Mouse (Mus musculus) megakaryocyte progenitor cell, adult 5-6 weeks (primary cell): Measurements from ENCODE around the gene Phactr1. TPM values are rescaled to one million over a fixed set of nuclear protein-coding genes. Genes with fewer than 3 reads are reported as not detected.

Experiments
- ATAC-seq: replicated peaks from 2 replicates; pipeline ENCODE4 v1.8.0; 2016; ENCODE audit warnings: mild to moderate bottlenecking, moderate TSS enrichment, inconsistent platforms; ENCODE audit not compliant: poor library complexity
- total RNA-seq, 2 experiments: library from RNA; stranded (forward) in 1 of 2; stranded (reverse) in 1 of 2; fragments of 157-497, 149-512 nt in 1 of 2; fragments of 200-1000 nt in 1 of 2; gene quantifications; 2 replicates each; pipeline versions ENCODE4 v1.2.3 to v1.2.4; 2015 to 2017

Gene Phactr1
- total RNA-seq (2015): 0.02 and 0.20 TPM in 2 replicates
- 0.37 TPM in 1 of 2 replicates, not detected in the other for total RNA-seq (2017)

GRCm38 (mm10) chr13:42680391-42680994, at the start of gene Phactr1:
TSS of gene Phactr1 (plus strand) at chr13:42680623.
- ATAC-seq: no peak

DNA sequence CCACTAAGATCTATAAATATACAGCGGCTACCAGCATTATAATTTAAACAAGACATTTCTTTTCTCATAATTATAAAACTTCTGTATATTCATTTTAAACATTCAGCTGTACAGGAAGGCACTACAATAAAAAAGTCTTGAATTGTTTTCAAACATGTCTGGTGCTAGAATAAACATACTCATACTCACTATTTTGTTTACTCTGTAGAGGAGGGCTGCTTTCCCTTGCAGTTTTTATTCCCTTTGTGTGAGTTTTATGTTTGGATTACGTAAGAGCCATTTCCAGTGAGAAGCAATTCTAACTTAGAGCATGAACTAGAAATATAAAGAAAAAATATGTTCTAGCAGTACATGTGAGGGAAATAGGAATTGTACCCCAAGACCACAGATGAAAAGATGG, 45.5 kb upstream of the Phactr1 start:
- no peak for ATAC-seq

DNA sequence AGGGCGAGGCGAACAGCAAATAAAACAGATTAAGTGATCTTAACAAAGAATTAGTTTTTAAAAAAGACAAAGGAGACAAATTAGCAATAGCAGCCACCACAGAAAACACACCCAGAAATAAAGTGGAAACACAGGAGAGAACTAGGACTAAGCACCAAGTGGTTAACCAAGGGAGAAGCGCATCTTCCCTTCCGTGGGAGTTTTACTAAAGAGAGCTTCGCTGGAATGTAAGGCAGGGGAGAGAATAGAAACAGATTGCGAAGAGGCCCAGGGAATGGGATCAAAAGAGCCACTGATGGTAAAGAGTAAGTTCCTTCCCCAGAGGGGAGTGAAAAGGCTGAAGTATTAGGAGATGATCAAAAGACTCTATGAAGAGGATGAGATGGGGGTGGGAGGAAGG, 30.2 kb upstream of the Phactr1 start:
- ATAC-seq: no peak

DNA sequence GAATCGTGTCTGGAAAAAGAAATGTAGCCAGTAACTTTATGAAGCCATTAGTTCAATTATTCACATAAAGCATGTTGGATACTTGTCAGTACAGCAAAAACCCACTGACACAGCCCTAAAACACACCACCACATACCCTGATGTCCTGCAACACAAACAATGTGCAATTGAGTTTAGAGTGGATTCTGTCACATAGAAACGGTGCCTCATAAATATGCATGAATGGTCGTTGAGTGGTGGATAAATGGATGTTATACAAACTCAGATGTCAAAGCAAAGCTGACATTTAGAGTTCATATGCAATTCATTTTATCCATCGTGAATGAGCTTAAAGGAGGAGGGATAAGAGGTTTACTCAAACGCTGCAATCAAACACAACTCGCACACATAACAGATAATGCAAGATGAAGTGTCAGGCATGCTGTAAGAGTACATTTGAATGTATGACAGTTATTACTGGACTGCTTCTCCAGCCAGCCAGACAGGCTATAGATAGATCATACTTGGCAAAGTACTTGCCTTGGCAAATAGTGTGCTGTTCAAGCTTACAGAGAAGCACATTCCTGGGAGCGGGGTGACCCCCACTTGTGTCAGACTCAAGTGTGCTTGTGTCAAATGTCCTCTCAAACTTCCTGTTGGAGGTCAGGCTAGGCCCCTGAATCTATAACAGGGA, 23.6 kb upstream of the Phactr1 start:
- ATAC-seq: no peak

GRCm38 (mm10) chr13:42671651-42672290, 8.7 kb upstream of the Phactr1 start:
- ATAC-seq: no peak

- ATAC-seq: no peak
These were observed 876 bp downstream of the Phactr1 start for GRCm38 (mm10) chr13:42681299-42681698.

- ATAC-seq: no peak
These were observed 3.8 kb downstream of the Phactr1 start for GRCm38 (mm10) chr13:42684181-42684580.

GRCm38 (mm10) chr13:42692233-42692632, 11.8 kb downstream of the Phactr1 start:
- peak; percentile 58 for ATAC-seq

- ATAC-seq: no peak
These were observed 16.2 kb downstream of the Phactr1 start for GRCm38 (mm10) chr13:42696641-42697040.

GRCm38 (mm10) chr13:42709148-42709547, 28.7 kb downstream of the Phactr1 start:
- no peak for ATAC-seq

DNA sequence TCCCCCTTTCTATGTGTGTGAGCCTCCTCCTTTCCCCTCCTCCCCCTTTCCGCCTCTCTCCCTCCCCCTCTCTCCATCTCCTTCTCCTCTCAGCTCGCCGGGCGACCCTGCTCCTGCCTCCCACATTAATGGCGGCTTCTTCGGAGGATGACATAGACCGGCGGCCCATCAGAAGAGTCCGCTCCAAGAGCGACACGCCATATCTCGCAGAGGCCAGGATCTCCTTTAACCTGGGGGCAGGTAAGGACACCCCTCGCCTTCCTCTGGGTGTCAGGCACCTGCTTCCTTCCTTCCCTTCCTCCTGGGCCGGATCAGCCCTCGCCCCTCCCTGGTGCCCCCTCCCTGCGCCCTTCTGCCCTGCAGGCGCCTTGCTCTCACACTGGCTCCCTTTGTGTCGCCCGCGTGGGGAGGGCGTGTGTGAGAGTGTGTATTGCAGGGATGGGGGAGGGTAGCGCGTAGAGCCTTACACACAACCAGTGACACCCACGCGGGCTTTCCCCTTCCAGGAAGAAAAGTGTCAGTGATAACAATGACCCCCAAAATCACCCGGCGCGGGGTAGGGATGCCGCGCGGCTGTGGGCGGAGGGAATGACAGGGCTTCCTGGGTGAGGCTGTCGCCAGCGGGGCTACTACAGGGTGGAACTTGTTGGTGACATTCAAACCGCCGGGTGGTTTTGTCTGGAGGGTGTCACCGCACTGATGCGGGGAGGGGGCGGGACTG, 29.3 kb downstream of the Phactr1 start:
- ATAC-seq: no peak

- ATAC-seq: no peak
These were observed 31.1 kb downstream of the Phactr1 start for GRCm38 (mm10) chr13:42711510-42711909.

DNA sequence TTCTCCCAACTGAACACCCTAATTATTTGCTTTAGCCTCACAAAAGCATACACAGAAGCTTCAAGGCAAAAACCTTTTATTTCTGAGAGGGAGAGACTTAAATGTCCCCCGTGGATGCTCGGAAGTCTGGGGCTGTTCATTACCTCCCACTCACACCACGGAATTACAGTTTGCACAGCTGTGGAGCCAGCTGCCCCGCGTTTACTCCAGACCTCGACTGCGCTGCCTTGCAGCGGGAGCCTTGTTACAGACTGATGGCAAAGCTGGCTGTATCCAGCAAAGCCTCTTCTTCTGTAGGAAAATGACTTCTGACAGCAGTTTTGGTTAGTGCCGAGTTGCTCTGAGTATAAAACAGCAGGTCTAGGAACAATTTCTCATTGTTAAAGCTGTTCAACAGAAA, 39.0 kb downstream of the Phactr1 start:
- ATAC-seq: no peak

- ATAC-seq: no peak
These were observed 39.7 kb downstream of the Phactr1 start for GRCm38 (mm10) chr13:42720135-42720534.

DNA sequence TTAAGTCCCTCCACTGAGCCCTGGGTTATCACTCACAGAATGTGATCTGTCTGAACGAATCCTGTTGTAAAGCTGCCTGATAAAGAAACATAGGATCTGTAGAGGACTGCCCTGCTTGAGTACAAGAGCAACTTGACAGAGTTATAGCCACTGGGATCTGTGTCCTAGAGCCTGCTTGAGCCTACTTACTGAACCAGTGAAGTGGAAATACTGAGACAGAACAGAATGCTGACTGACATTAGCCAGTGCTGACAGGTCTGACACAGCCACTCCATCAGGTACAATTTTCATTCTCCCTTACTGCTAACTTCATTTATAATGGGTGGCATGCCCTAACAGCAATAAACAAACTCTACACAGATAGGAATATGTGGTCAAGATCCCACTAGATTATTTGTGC, 40.2 kb downstream of the Phactr1 start:
- no peak for ATAC-seq

DNA sequence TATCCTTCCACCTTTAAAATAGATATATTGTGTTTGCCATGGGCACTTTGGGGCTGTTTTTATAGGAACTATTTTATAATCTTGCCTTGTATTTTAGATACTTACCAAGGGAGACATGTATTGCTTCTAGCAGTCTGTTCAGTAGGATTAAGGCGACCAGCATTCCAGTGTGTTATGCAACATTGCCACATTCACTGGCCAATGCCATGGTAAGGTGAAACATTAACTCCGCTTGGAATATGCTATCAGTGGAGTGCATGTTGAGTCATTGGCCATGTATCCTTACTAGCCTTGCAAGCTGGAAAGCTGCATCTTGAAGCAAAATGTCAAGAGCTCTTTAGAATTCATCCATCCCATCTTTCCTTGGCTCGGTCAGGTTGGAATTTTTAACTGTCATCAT, 43.6 kb downstream of the Phactr1 start:
- no peak for ATAC-seq

DNA sequence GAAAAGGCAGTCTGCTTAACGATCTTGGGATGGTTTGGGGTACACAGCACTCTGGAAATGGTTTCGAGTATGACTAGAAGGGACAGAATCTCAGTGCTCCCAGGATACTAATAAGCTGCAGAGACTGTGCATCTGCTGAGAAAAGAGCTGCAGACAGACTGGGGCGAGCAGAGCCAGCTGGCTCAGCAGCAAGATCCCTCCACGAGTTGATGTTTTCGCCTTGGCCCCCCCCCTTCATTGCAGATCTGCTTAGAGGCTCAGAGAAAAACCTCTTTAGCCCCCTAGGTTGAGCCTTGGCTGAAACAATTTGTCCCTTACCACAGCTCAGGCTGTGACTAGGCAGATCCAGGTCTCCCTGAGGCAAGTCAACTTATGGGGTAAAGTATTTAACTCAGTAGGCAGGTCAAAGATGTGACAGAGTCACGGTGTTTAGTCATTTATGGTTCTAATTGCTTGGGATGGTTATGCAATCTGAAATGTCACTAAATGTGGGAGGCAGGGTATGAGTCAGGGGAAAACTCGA, 45.3 kb downstream of the Phactr1 start:
- ATAC-seq: no peak

DNA sequence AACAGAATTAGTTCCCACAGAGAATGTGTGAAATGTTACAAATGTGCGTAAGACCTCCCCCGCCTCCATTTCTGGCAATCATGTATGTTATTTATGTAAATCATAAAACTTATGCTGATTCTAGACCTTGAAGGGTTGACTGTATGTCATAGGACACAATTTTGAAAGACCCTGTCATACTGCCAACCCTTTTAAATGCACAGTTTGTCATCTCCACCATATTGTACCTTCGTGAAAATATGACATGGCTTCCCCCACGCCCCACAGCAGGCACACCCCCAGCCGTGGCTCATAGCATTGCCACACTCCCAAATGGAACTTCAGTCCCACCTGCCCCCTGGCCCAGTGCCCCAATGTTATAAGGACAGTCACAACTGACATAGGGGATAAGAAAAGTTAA, 57.1 kb downstream of the Phactr1 start:
- ATAC-seq: no peak

GRCm38 (mm10) chr13:42738152-42738551, 57.7 kb downstream of the Phactr1 start:
- no peak for ATAC-seq

DNA sequence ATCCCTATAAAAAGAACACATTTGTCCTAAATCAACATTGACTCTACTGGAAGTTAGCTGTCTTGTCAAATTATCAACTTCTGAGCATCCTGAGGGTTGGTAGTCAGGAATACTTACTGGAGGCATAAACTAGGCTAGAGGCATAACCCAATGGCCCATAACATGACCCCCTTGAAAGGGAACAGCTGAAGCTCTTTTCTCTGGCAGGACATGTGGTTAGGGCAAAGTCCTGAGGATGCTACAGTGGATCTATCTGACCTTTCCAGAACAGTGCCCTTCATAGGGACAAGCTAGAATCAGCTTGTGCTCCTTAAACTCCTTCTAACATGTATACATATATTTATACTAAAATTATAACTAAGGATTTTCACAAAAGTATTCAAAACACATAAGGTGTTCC, 61.8 kb downstream of the Phactr1 start:
- ATAC-seq: no peak

GRCm38 (mm10) chr13:42744467-42744866, 64.0 kb downstream of the Phactr1 start:
- ATAC-seq: no peak
